Mouse (Mus musculus) CH12.LX (cell line): ENCODE results near the gene Bcas1. TPM values are rescaled to one million over a fixed set of nuclear protein-coding genes. Genes with fewer than 3 reads are reported as not detected.

Experiments
- polyA plus RNA-seq: library from polyadenylated mRNA; unstranded; fragments of >175 nt; gene quantifications from 2 replicates; pipeline ENCODE4 v1.2.1, GENCODE M21; 2012; ENCODE audit warnings: low read depth; ENCODE audit not compliant: insufficient read length
- total RNA-seq, 2 experiments: library from RNA; depleted of rRNA; stranded (reverse); fragments of 300-350 nt in 1 of 2; fragments of >200 nt in 1 of 2; gene quantifications; 2 replicates each; pipeline ENCODE4 v1.2.3; 2012 to 2014

Bcas1 gene
- total and polyA plus RNA-seq, 3 experiments: 0.17 TPM; not detected in 2

Other genes starting within 250 kb of the Bcas1 start
- gene Pfdn4, start 68.6 kb upstream of the Bcas1 start, total RNA-seq (2012; rRNA removed): 56.2 and 68.1 TPM in 2 replicates
- 222 and 254 TPM in 2 replicates for gene Pfdn4, start 68.6 kb upstream of the Bcas1 start, total RNA-seq (2014; rRNA removed)
- gene Pfdn4, start 68.6 kb upstream of the Bcas1 start, polyA plus RNA-seq: 68.8 and 77.8 TPM in 2 replicates
- gene Cyp24a1, start 69.3 kb upstream of the Bcas1 start, total RNA-seq (2012; rRNA removed): not detected in 2 replicates
- not detected in 2 replicates for gene Cyp24a1, start 69.3 kb upstream of the Bcas1 start, total RNA-seq (2014; rRNA removed)
- gene Cyp24a1, start 69.3 kb upstream of the Bcas1 start, polyA plus RNA-seq: not detected in 2 replicates
- not detected in 2 replicates for gene 4930470P17Rik, start 174.2 kb upstream of the Bcas1 start, total RNA-seq (2012; rRNA removed)
- not detected in 2 replicates for gene 4930470P17Rik, start 174.2 kb upstream of the Bcas1 start, total RNA-seq (2014; rRNA removed)
- not detected in 2 replicates for gene 4930470P17Rik, start 174.2 kb upstream of the Bcas1 start, polyA plus RNA-seq